9 mouse cellular contexts compared by ENCODE assay signal in genomic region chr4:88017452-88018350, GRCm38 (mm10). TPM values are rescaled to one million over a fixed set of nuclear protein-coding genes. Genes with fewer than 3 reads are reported as not detected.
DNase-seq lines count a peak whose midpoint lies in the region; ATAC-seq lines count a peak whose summit lies in the region.
"Had no signal": no experiment of that assay in that cellular context is flagged by ENCODE, and none has a peak within 500 bp of the region (broad histone marks: within the 10 kb centered on the region; RNA-seq: fewer than 3 reads in every experiment).

No protein-coding gene starts in this region.

- peak overlapping the region; percentile 37; the same call in 1 of the 2 replicates for H3K27ac ChIP-seq in forebrain, embryonic 11.5 days (ENCODE audit: low read depth, low read length)
- peak overlapping the region; percentile 69; the same call in 1 of the 2 replicates for H3K27ac ChIP-seq in kidney, embryonic 14.5 days (ENCODE audit: low read depth, low read length)
- peak overlapping the region; percentile 46 for H3K27ac ChIP-seq in midbrain, embryonic 12.5 days (replicated peaks)
- H3K27ac ChIP-seq: liver, embryonic 13.5 days had no signal

- H3K9me3 ChIP-seq in forebrain, embryonic 11.5 days (ENCODE audit: control insufficient read depth, low read length): no peaks in the 10 kb centered on the region
- no peaks in the 10 kb centered on the region for H3K9me3 ChIP-seq in kidney, embryonic 14.5 days (ENCODE audit: control insufficient read depth, low read length)
- no peaks in the 10 kb centered on the region for H3K9me3 ChIP-seq in midbrain, embryonic 12.5 days
- H3K9me3 ChIP-seq: liver, embryonic 13.5 days had no signal

- no peak overlapping the region; the same call in 1 of the 2 replicates for H3K9ac ChIP-seq in forebrain, embryonic 11.5 days (ENCODE audit: low read length)
- no peak overlapping the region for H3K9ac ChIP-seq in kidney, embryonic 14.5 days (ENCODE audit: low read depth, low read length)
- no peak overlapping the region for H3K9ac ChIP-seq in midbrain, embryonic 12.5 days (replicated peaks)
- H3K9ac ChIP-seq: liver, embryonic 13.5 days had no signal

- H3K4me2 ChIP-seq in forebrain, embryonic 11.5 days (ENCODE audit: low read depth, low read length, severe bottlenecking): peak overlapping the region; percentile 33; the same call in 1 of the 2 replicates
- H3K4me2 ChIP-seq in kidney, embryonic 14.5 days (replicated peaks; ENCODE audit: low read depth, low read length): peak overlapping the region; percentile 26; the same call in 1 of the 2 replicates
- H3K4me2 ChIP-seq in midbrain, embryonic 12.5 days (replicated peaks): peak overlapping the region; percentile 25
- H3K4me2 ChIP-seq: liver, embryonic 13.5 days had no signal

- peak; percentile 40 to 55 for DNase-seq in cerebellum, postnatal 10 days
- no peak for DNase-seq in cerebellum, adult 8-10 months
- DNase-seq in forebrain, embryonic 11.5 days (ENCODE audit: low spot score): no peak
- DNase-seq in c-Kit-positive CD71-positive TER-119-positive erythroid progenitor cells, embryonic 14.5 days (ENCODE audit: low spot score): no peak
- no peak for DNase-seq in cerebellum, adult 9-10 months
- no peak for DNase-seq in testis, postnatal 14 days (ENCODE audit: low spot score)
- DNase-seq: liver, embryonic 13.5 days had no signal

- H3K4me1 ChIP-seq in forebrain, embryonic 11.5 days (replicated peaks; ENCODE audit: control insufficient read depth, insufficient read depth, low read length): peaks cover 8% of the 10 kb centered on the region; the same call in 1 of the 2 replicates
- peaks cover 38% of the 10 kb centered on the region for H3K4me1 ChIP-seq in kidney, embryonic 14.5 days (ENCODE audit: control insufficient read depth, insufficient read depth, low read length)
- H3K4me1 ChIP-seq in midbrain, embryonic 12.5 days: peaks cover 56% of the 10 kb centered on the region

- WGBS in forebrain, embryonic 11.5 days: 20% methylated on average over 18 of the region's 18 CpGs
- 24% methylated on average over 18 of the region's 18 CpGs for WGBS in kidney, embryonic 14.5 days
- WGBS in midbrain, embryonic 12.5 days: 32% methylated on average over 18 of the region's 18 CpGs

- no peaks in the 10 kb centered on the region for H3K36me3 ChIP-seq in forebrain, embryonic 11.5 days (ENCODE audit: control insufficient read depth, insufficient read depth, low read length)
- H3K36me3 ChIP-seq in kidney, embryonic 14.5 days (ENCODE audit: control insufficient read depth, insufficient read depth, low read length): no peaks in the 10 kb centered on the region
- no peaks in the 10 kb centered on the region for H3K36me3 ChIP-seq in midbrain, embryonic 12.5 days
- H3K36me3 ChIP-seq: liver, embryonic 13.5 days had no signal

- no peaks in the 10 kb centered on the region for H3K27me3 ChIP-seq in forebrain, embryonic 11.5 days (ENCODE audit: control insufficient read depth, insufficient read depth, low read length)
- H3K27me3 ChIP-seq in kidney, embryonic 14.5 days (ENCODE audit: control insufficient read depth, insufficient read depth, low read length): no peaks in the 10 kb centered on the region
- no peaks in the 10 kb centered on the region for H3K27me3 ChIP-seq in midbrain, embryonic 12.5 days
- H3K27me3 ChIP-seq: liver, embryonic 13.5 days had no signal

- ATAC-seq in forebrain, embryonic 11.5 days (replicated peaks; ENCODE audit: low FRiP score): peak; percentile 80
- ATAC-seq in kidney, embryonic 14.5 days (ENCODE audit: low FRiP score, low TSS enrichment): peak; percentile 66; the same call in 1 of the 2 replicates
- ATAC-seq in midbrain, embryonic 12.5 days (ENCODE audit: low FRiP score, low read depth): peak; percentile 68

- H3K4me3 ChIP-seq in forebrain, embryonic 11.5 days (ENCODE audit: low read depth, low read length): no peak overlapping the region; the same call in 1 of the 2 replicates
- H3K4me3 ChIP-seq in kidney, embryonic 14.5 days (ENCODE audit: low read length): no peak overlapping the region; the same call in 1 of the 2 replicates
- no peak overlapping the region for H3K4me3 ChIP-seq in midbrain, embryonic 12.5 days
- H3K4me3 ChIP-seq: liver, embryonic 13.5 days had no signal

RNA-seq across cellular contexts. Expression of gene Mllt3, which starts 15.5 kb away (rescaled TPM):
- 65.7 and 70.8 TPM in 2 replicates for polyA plus RNA-seq in forebrain, embryonic 11.5 days (2014; fragmentation: Nextera tagmentation; extraction: Ambion mirVana)
- polyA plus RNA-seq in kidney, embryonic 14.5 days (2014; fragmentation: Nextera tagmentation; extraction: Ambion mirVana): 28.7 and 33.4 TPM in 2 replicates
- polyA plus RNA-seq in midbrain, embryonic 12.5 days (2016; fragmentation: Nextera tagmentation; extraction: Ambion mirVana): 80.2 and 99.9 TPM in 2 replicates

Comparison
In these comparisons a context has a peak if more than half of its experiments do, and no peak if none do; other contexts are left out.
1. DNase-seq: peak in cerebellum, postnatal 10 days (2 of 2); none in cerebellum, adult 8-10 months (single experiment), forebrain, embryonic 11.5 days (single experiment), c-Kit-positive CD71-positive TER-119-positive erythroid progenitor cells, embryonic 14.5 days (single experiment), cerebellum, adult 9-10 months (single experiment) and testis, postnatal 14 days (single experiment).
2. Peak in every context shown above with its lines, with median percentiles within 50 percentile points of each other: ATAC-seq, H3K27ac ChIP-seq and H3K4me2 ChIP-seq.